Mouse (Mus musculus) embryonic facial prominence, embryonic 14.5 days (tissue): ENCODE data around the gene Acaca. TPM values are rescaled to one million over a fixed set of nuclear protein-coding genes. Genes with fewer than 3 reads are reported as not detected.

Source experiments
- ATAC-seq: fragments of 200-750 bp; cut with Nextera tagmentation; 2 replicates; pipeline ENCODE4 v1.8.0; 2017; ENCODE audit warnings: low read depth, moderate number of reproducible peaks, moderate TSS enrichment
- DNase-seq: peaks from one replicate; pipeline ENCODE4 v3.0.0-alpha.2; 2015; ENCODE audit warnings: low spot score
- H3K27ac ChIP-seq: fragments of 300-500 bp; sonication (generic); replicated peaks from 2 replicates; pipeline ENCODE4 v1.5.1; 2014; ENCODE audit warnings: low read depth, mild to moderate bottlenecking, low read length, moderate library complexity
- H3K27me3 ChIP-seq: fragments of 300-500 bp; sonication (generic); replicated peaks from 2 replicates; pipeline ENCODE4 v1.6.1; 2014; ENCODE audit warnings: low read length; ENCODE audit not compliant: control insufficient read depth, insufficient read depth
- H3K36me3 ChIP-seq: fragments of 300-500 bp; sonication (generic); 2 replicates; pipeline ENCODE4 v1.6.1; 2014; ENCODE audit warnings: low read length, mixed read lengths; ENCODE audit not compliant: control insufficient read depth, insufficient read depth
- H3K4me1 ChIP-seq: fragments of 300-500 bp; sonication (generic); 2 replicates; pipeline ENCODE4 v1.6.1; 2014; ENCODE audit warnings: antibody characterized with exemption, low read length; ENCODE audit not compliant: control insufficient read depth, insufficient read depth
- H3K4me2 ChIP-seq: fragments of 300-500 bp; sonication (generic); 2 replicates; pipeline ENCODE4 v1.6.1; 2014; ENCODE audit warnings: low read depth, mild to moderate bottlenecking, low read length, moderate library complexity, mixed read lengths
- H3K4me3 ChIP-seq: fragments of 300-500 bp; sonication (generic); 2 replicates; pipeline ENCODE4 v1.5.1; 2014; ENCODE audit warnings: low read depth, mild to moderate bottlenecking, low read length
- H3K9ac ChIP-seq: fragments of 300-500 bp; sonication (generic); 2 replicates; pipeline ENCODE4 v1.6.1; 2014; ENCODE audit warnings: low read depth, mild to moderate bottlenecking, low read length, moderate library complexity, mixed read lengths
- H3K9me3 ChIP-seq: fragments of 300-500 bp; sonication (generic); 2 replicates; pipeline ENCODE4 v1.6.1; 2016; ENCODE audit warnings: low read length; ENCODE audit not compliant: control insufficient read depth
- WGBS: fragments of 180-500 bp; shearing (Covaris S2); extraction: QIAGEN DNeasy Blood & Tissue Kit; methylation state at CpG from one replicate; pipeline ENCODE4 v1.1.7; 2014; 5-methylcytosine and 5-hydroxymethylcytosine counted together
- polyA plus RNA-seq: library from polyadenylated mRNA; unstranded; fragments of >200 nt; fragmentation: Nextera tagmentation; extraction: Ambion mirVana; gene quantifications from 2 replicates; pipeline ENCODE4 v1.2.1, GENCODE M21; 2014

The Acaca gene
- polyA plus RNA-seq, 1 experiment from 2014 or later = 17.4 TPM

GRCm38 (mm10) chr11:84104036-84104435 is 25.4 kb upstream of the Acaca start:
- Histone ChIP-seq H3K27me3 (no peaks in the 10 kb centered on the region), H3K4me2 (no peak overlapping the region), H3K27ac (no peak overlapping the region), H3K36me3 (peaks cover 93% of the 10 kb centered on the region), H3K4me1 (no peaks in the 10 kb centered on the region), H3K4me3 (no peak overlapping the region), H3K9me3 (no peaks in the 10 kb centered on the region), H3K9ac (no peak overlapping the region)
- WGBS = 91% methylated on average over 6 of the region's 6 CpGs
- no peak for DNase-seq
- ATAC-seq = no peak

- Histone ChIP-seq H3K27me3 (no peaks in the 10 kb centered on the region), H3K27ac (no peak overlapping the region), H3K36me3 (peaks cover 97% of the 10 kb centered on the region), H3K9me3 (no peaks in the 10 kb centered on the region), H3K9ac (no peak overlapping the region), H3K4me2 (no peak overlapping the region), H3K4me1 (no peaks in the 10 kb centered on the region), H3K4me3 (no peak overlapping the region)
- WGBS = 67% methylated on average over 2 of the region's 2 CpGs
- ATAC-seq = no peak
- DNase-seq = no peak
Observed at GRCm38 (mm10) chr11:84107137-84107536, 22.3 kb upstream of the Acaca start.

GRCm38 (mm10) chr11:84113623-84114022 is 15.8 kb upstream of the Acaca start:
- H3K9ac ChIP-seq = no peak overlapping the region
- H3K4me2 ChIP-seq = no peak overlapping the region
- WGBS = 86% methylated on average over 5 of the region's 5 CpGs
- H3K27me3 ChIP-seq = no peaks in the 10 kb centered on the region
- ATAC-seq = no peak
- no peak overlapping the region for H3K27ac ChIP-seq
- no peak for DNase-seq
- H3K4me1 ChIP-seq = no peaks in the 10 kb centered on the region
- peaks cover 80% of the 10 kb centered on the region for H3K36me3 ChIP-seq
- H3K4me3 ChIP-seq = no peak overlapping the region
- H3K9me3 ChIP-seq = no peaks in the 10 kb centered on the region

GRCm38 (mm10) chr11:84115646-84116045 is 13.8 kb upstream of the Acaca start:
- H3K27ac ChIP-seq = no peak overlapping the region
- no peaks in the 10 kb centered on the region for H3K27me3 ChIP-seq

GRCm38 (mm10) chr11:84116221-84116620 is 13.3 kb upstream of the Acaca start:
- H3K9ac ChIP-seq = no peak overlapping the region
- DNase-seq (no peak), ATAC-seq (no peak)
- peaks cover 81% of the 10 kb centered on the region for H3K36me3 ChIP-seq
- H3K4me1 ChIP-seq = no peaks in the 10 kb centered on the region
- no peaks in the 10 kb centered on the region for H3K9me3 ChIP-seq
- H3K4me3 ChIP-seq = no peak overlapping the region
- H3K27ac ChIP-seq = no peak overlapping the region
- 68% methylated on average over 2 of the region's 2 CpGs for WGBS
- no peak overlapping the region for H3K4me2 ChIP-seq
- no peaks in the 10 kb centered on the region for H3K27me3 ChIP-seq

More at GRCm38 (mm10) chr11:84115646-84116045, 13.8 kb upstream of the Acaca start:
- Histone ChIP-seq H3K9ac (no peak overlapping the region), H3K4me3 (no peak overlapping the region), H3K4me1 (no peaks in the 10 kb centered on the region), H3K9me3 (no peaks in the 10 kb centered on the region), H3K36me3 (peaks cover 80% of the 10 kb centered on the region), H3K4me2 (no peak overlapping the region)
- ATAC-seq (no peak), DNase-seq (no peak)
- WGBS = 92% methylated on average over 9 of the region's 9 CpGs

- no peak overlapping the region for H3K9ac ChIP-seq
- DNase-seq = no peak
- no peak overlapping the region for H3K27ac ChIP-seq
- H3K4me1 ChIP-seq = no peaks in the 10 kb centered on the region
- H3K27me3 ChIP-seq = no peaks in the 10 kb centered on the region
- peaks cover 78% of the 10 kb centered on the region for H3K36me3 ChIP-seq
- H3K4me2 ChIP-seq = no peak overlapping the region
- H3K9me3 ChIP-seq = no peaks in the 10 kb centered on the region
- 80% methylated on average over 4 of the region's 4 CpGs for WGBS
- H3K4me3 ChIP-seq = no peak overlapping the region
- ATAC-seq = no peak
Observed at GRCm38 (mm10) chr11:84117431-84117830, 12.0 kb upstream of the Acaca start.

- peak; percentile 12 for DNase-seq
- no peaks in the 10 kb centered on the region for H3K9me3 ChIP-seq
- peaks cover 86% of the 10 kb centered on the region for H3K36me3 ChIP-seq
- no peak overlapping the region; the same call in 1 of the 2 replicates for H3K27ac ChIP-seq
- no peaks in the 10 kb centered on the region for H3K4me1 ChIP-seq
- whole genome bisulfite sequencing = 80% methylated on average over 12 of the region's 12 CpGs
- no peak overlapping the region for H3K9ac ChIP-seq
- no peaks in the 10 kb centered on the region for H3K27me3 ChIP-seq
- H3K4me3 ChIP-seq = no peak overlapping the region
- ATAC-seq = no peak
- no peak overlapping the region for H3K4me2 ChIP-seq
Observed at GRCm38 (mm10) chr11:84121051-84121956, 8.2 kb upstream of the Acaca start.

- Histone ChIP-seq H3K4me3 (no peak overlapping the region), H3K27ac (no peak overlapping the region), H3K9ac (no peak overlapping the region), H3K4me2 (no peak overlapping the region), H3K4me1 (no peaks in the 10 kb centered on the region), H3K9me3 (no peaks in the 10 kb centered on the region), H3K27me3 (no peaks in the 10 kb centered on the region), H3K36me3 (peaks cover 39% of the 10 kb centered on the region)
- no peak for ATAC-seq
- 81% methylated on average over 4 of the region's 4 CpGs for WGBS
- DNase-seq = no peak
Observed at GRCm38 (mm10) chr11:84127977-84128376, 1.5 kb upstream of the Acaca start.

GRCm38 (mm10) chr11:84129799-84130185 is 320 bp downstream of the Acaca start:
- no peaks in the 10 kb centered on the region for H3K9me3 ChIP-seq
- H3K9ac ChIP-seq = peak overlapping the region; percentile 91
- peak overlapping the region; percentile 85 for H3K4me3 ChIP-seq
- H3K4me1 ChIP-seq = no peaks in the 10 kb centered on the region
- WGBS = 6% methylated on average over 11 of the region's 11 CpGs
- H3K36me3 ChIP-seq = peaks cover 23% of the 10 kb centered on the region
- DNase-seq = peak; percentile 3
- H3K4me2 ChIP-seq = peak overlapping the region; percentile 92
- peak; percentile 5; the same call in 1 of the 2 replicates for ATAC-seq
- no peak overlapping the region for H3K27ac ChIP-seq
- H3K27me3 ChIP-seq = no peaks in the 10 kb centered on the region
